Mouse (Mus musculus): Measurements from ENCODE around the gene Ube2c. TPM values are rescaled to one million over a fixed set of nuclear protein-coding genes. Genes with fewer than 3 reads are reported as not detected.

Gene Ube2c
- total RNA-seq, 2 experiments from 2014 or later: 28.1 to 33.7 TPM

GRCm38 (mm10) chr2:164822636-164823165, 53.0 kb downstream of the Ube2c start, which contains the start of gene Zswim1:
Zswim1 (plus strand) TSS chr2:164822686.
- peak; percentile 100 for DNase-seq

- DNase-seq: peak; percentile 43
Measured at GRCm38 (mm10) chr2:164823181-164823585, 53.5 kb downstream of the Ube2c start.

DNA sequence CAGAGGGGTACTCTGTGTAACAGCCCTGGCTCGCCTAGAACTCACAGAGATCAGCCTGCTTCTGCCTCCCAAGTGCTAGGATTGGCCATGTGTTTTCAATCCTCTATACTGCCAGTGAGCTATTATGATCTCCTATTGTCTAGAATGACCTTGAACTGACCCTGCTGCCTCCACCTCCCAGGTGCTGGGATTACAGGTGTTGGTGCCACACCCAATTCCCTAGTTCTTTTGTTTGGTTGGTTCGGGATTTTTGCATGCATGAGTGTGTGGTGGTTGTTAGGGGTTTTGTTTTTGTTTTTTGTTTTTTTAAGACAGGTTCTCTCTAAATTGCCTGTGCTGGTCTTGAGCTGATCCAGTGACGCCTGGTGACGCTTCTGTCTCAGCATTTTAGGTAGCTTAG, 54.3 kb downstream of the Ube2c start:
- DNase-seq: no peak

DNA sequence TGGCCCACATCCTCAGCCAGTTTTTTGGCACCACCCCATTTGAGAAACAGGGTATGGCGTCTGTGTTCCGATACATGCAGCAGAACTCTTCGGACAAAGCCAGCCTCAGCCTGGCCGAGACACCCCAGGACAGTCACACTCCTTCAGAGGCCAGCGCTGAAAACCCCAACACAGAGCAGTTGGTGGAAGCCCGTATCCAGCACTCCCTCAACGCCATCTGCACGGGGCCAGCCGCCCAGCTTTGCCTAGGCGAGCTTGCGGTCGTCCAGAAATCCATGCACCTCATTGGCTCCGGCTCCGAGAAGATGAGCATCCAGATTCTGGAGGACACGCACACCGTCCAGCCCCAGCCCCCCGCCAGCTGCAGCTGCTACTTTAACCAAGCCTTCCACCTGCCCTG, 55.8 kb downstream of the Ube2c start:
- DNase-seq: no peak

DNA sequence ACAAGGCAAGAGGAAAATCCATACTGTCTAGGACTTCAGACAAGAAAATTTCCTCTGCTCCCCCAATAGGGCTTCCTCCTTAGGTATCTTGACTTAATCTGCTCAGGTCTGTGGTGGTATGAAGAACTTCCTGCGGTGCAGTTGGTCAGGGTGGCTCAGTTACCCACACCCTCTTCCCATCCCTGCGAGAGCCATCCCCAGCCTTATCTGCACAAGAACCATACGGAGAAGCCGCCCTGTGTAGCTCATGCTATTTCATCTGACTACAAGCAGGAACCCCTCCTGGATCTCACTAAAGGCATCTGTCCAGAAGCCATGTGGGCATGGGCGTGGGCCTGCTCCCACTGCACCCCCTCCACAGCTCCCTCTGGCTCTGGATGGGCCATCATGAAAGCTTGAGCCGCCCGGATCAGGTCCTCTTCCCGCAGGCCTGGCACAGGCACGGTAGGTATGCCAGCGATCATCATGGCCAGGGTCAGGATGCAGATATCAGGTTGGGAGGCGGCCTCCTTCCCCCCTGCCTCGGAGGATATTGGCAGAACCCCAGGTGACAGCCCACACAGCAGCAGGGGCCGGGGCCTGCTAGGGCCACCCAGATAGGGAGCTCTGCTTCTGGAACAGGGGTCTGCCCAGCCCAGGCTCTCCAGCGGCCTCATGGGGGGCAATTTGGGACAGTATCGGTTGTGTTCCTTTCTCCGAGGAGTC, 57.6 kb downstream of the Ube2c start:
- no peak for DNase-seq

Other genes with a start within 250 kb of the Ube2c start
- 1 to 10 TPM; 1.9 to 2.9 TPM for gene Wfdc2, start 207.5 kb upstream of the Ube2c start, total RNA-seq (2021)
- not detected for gene Spint3, start 196.4 kb upstream of the Ube2c start, total RNA-seq (2021)
- 1 to 10 TPM in 1 of 2 experiments, under 1 TPM in 1; 0.51 to 1.0 TPM for gene Wfdc6a, start 184.5 kb upstream of the Ube2c start, total RNA-seq (2021)
- gene Eppin, start 176.3 kb upstream of the Ube2c start, total RNA-seq (2021): not detected
- gene Wfdc6b, start 156.4 kb upstream of the Ube2c start, total RNA-seq (2021): not detected
- gene Wfdc8, start 156.3 kb upstream of the Ube2c start, total RNA-seq (2021): under 1 TPM in 1 of 2 experiments, not detected in 1; 0.09 TPM
- not detected for gene Wfdc16, start 131.1 kb upstream of the Ube2c start, total RNA-seq (2021)
- gene Wfdc10, start 113.9 kb upstream of the Ube2c start, total RNA-seq (2021): not detected
- not detected for gene Wfdc9, start 113.3 kb upstream of the Ube2c start, total RNA-seq (2021)
- not detected for gene Wfdc11, start 95.8 kb upstream of the Ube2c start, total RNA-seq (2021)
- not detected for gene Wfdc13, start 84.8 kb upstream of the Ube2c start, total RNA-seq (2021)
- not detected for gene Spint4, start 71.4 kb upstream of the Ube2c start, total RNA-seq (2021)
- gene Spint5, start 54.6 kb upstream of the Ube2c start, total RNA-seq (2021): not detected
- under 1 TPM; 0.54 to 0.70 TPM for gene Wfdc3, start 24.0 kb upstream of the Ube2c start, total RNA-seq (2021)
- gene Dnttip1, start 23.9 kb upstream of the Ube2c start, total RNA-seq (2021): 10 to 100 TPM; 39.1 to 42.1 TPM
- gene Tnnc2, start 10.1 kb downstream of the Ube2c start, total RNA-seq (2021): 100 to 1,000 TPM; 221 to 908 TPM
- gene Snx21, start 15.9 kb downstream of the Ube2c start, total RNA-seq (2021): 10 to 100 TPM; 36.9 to 39.0 TPM
- 10 to 100 TPM; 28.6 to 33.9 TPM for gene Acot8, start 35.0 kb downstream of the Ube2c start, total RNA-seq (2021)
- 1 to 10 TPM; 4.0 to 4.1 TPM for gene Zswim3, start 35.2 kb downstream of the Ube2c start, total RNA-seq (2021)
- gene Zswim1, start 52.8 kb downstream of the Ube2c start, total RNA-seq (2021): 1 to 10 TPM; 6.9 to 8.5 TPM
- not detected for gene Spata25, start 58.6 kb downstream of the Ube2c start, total RNA-seq (2021)
- gene Ctsa, start 63.0 kb downstream of the Ube2c start, total RNA-seq (2021): 100 to 1,000 TPM; 100 to 103 TPM
- 1 to 10 TPM; 3.4 to 8.0 TPM for gene Neurl2, start 63.6 kb downstream of the Ube2c start, total RNA-seq (2021)
- gene Pltp, start 87.8 kb downstream of the Ube2c start, total RNA-seq (2021): 10 to 100 TPM; 31.5 to 36.6 TPM
- gene Pcif1, start 109.4 kb downstream of the Ube2c start, total RNA-seq (2021): 10 to 100 TPM; 47.1 to 55.0 TPM
- 10 to 100 TPM; 13.4 to 16.2 TPM for gene Zfp335, start 141.9 kb downstream of the Ube2c start, total RNA-seq (2021)
- 10 to 100 TPM in 1 of 2 experiments, 1 to 10 TPM in 1; 2.6 to 24.5 TPM for gene Mmp9, start 170.9 kb downstream of the Ube2c start, total RNA-seq (2021)
- 1 to 10 TPM; 4.5 to 7.7 TPM for gene Slc12a5, start 190.9 kb downstream of the Ube2c start, total RNA-seq (2021)

Measured in adrenal gland, postnatal 10 days (tissue).